Mouse (Mus musculus) forebrain, embryonic 16.5 days (tissue): Measurements from ENCODE around the gene Rnf213. TPM values are rescaled to one million over a fixed set of nuclear protein-coding genes. Genes with fewer than 3 reads are reported as not detected.

Experiments
- ATAC-seq: fragments of 200-750 bp; cut with Nextera tagmentation; 2 replicates; pipeline ENCODE4 v1.8.0; 2017; ENCODE audit warnings: mild to moderate bottlenecking, moderate library complexity
- H3K27ac ChIP-seq: fragments of 300-500 bp; sonication (generic); 2 replicates; pipeline ENCODE4 v1.5.1; 2014; ENCODE audit warnings: low read length, control low read depth
- H3K27me3 ChIP-seq: fragments of 300-500 bp; sonication (generic); replicated peaks from 2 replicates; pipeline ENCODE4 v1.6.1; 2014; ENCODE audit warnings: low read length; ENCODE audit not compliant: control insufficient read depth, insufficient read depth
- H3K36me3 ChIP-seq: fragments of 300-500 bp; sonication (generic); 2 replicates; pipeline ENCODE4 v1.6.1; 2014; ENCODE audit not compliant: control insufficient read depth, insufficient read depth
- H3K4me1 ChIP-seq: fragments of 300-500 bp; sonication (generic); replicated peaks from 2 replicates; pipeline ENCODE4 v1.6.1; 2014; ENCODE audit warnings: low read length; ENCODE audit not compliant: control insufficient read depth, insufficient read depth
- H3K4me2 ChIP-seq: fragments of 300-500 bp; sonication (generic); 2 replicates; pipeline ENCODE4 v1.6.1; 2014; ENCODE audit warnings: mild to moderate bottlenecking, low read length, control low read depth
- H3K4me3 ChIP-seq: fragments of 300-500 bp; sonication (generic); replicated peaks from 2 replicates; pipeline ENCODE4 v1.5.1; 2014; ENCODE audit warnings: mild to moderate bottlenecking, low read length, control low read depth
- H3K9ac ChIP-seq: fragments of 300-500 bp; sonication (generic); replicated peaks from 2 replicates; pipeline ENCODE4 v1.6.1; 2014; ENCODE audit warnings: low read depth, low read length, control low read depth
- H3K9me3 ChIP-seq: fragments of 300-500 bp; sonication (generic); 2 replicates; pipeline ENCODE4 v1.6.1; 2016; ENCODE audit warnings: low read length; ENCODE audit not compliant: control insufficient read depth
- WGBS: fragments of 180-500 bp; shearing (Covaris S2); extraction: QIAGEN DNeasy Blood & Tissue Kit; methylation state at CpG from one replicate; pipeline ENCODE4 v1.1.7; 2014; 5-methylcytosine and 5-hydroxymethylcytosine counted together
- polyA plus RNA-seq: library from polyadenylated mRNA; unstranded; fragments of >200 nt; fragmentation: Nextera tagmentation; extraction: Ambion mirVana; gene quantifications from 2 replicates; pipeline ENCODE4 v1.2.1, GENCODE M21; 2015

Rnf213 gene
- polyA plus RNA-seq, 1 experiment from 2014 or later: 1.3 TPM

GRCm38 (mm10) chr11:119428649-119429136 lies 35.8 kb downstream of the Rnf213 start:
- 0% methylated on average over 26 of the region's 35 CpGs for WGBS
- peak overlapping the region; percentile 33; the same call in 1 of the 2 replicates for H3K9ac ChIP-seq

GRCm38 (mm10) chr11:119431516-119431915 lies 38.6 kb downstream of the Rnf213 start:
- Histone ChIP-seq H3K27ac (no peak overlapping the region), H3K4me3 (no peak overlapping the region), H3K9me3 (no peaks in the 10 kb centered on the region), H3K4me2 (no peak overlapping the region), H3K27me3 (no peaks in the 10 kb centered on the region), H3K4me1 (peaks cover 8% of the 10 kb centered on the region), H3K9ac (no peak overlapping the region), H3K36me3 (no peaks in the 10 kb centered on the region)
- ATAC-seq: no peak
- WGBS: 87% methylated on average over 12 of the region's 12 CpGs

More at GRCm38 (mm10) chr11:119428649-119429136, 35.8 kb downstream of the Rnf213 start:
- Histone ChIP-seq H3K27ac (no peak overlapping the region), H3K27me3 (no peaks in the 10 kb centered on the region), H3K4me2 (peak overlapping the region; percentile 63), H3K36me3 (no peaks in the 10 kb centered on the region), H3K9me3 (no peaks in the 10 kb centered on the region), H3K4me3 (peak overlapping the region; percentile 38), H3K4me1 (peaks cover 8% of the 10 kb centered on the region)
- ATAC-seq: peak; percentile 58; the same call in 1 of the 2 replicates

- 86% methylated on average over 7 of the region's 7 CpGs for WGBS
- no peak for ATAC-seq
- no peaks in the 10 kb centered on the region for H3K27me3 ChIP-seq
- no peak overlapping the region for H3K4me3 ChIP-seq
- H3K9ac ChIP-seq: no peak overlapping the region
- no peaks in the 10 kb centered on the region for H3K9me3 ChIP-seq
- H3K36me3 ChIP-seq: no peaks in the 10 kb centered on the region
- H3K27ac ChIP-seq: no peak overlapping the region
- H3K4me1 ChIP-seq: peaks cover 8% of the 10 kb centered on the region
- H3K4me2 ChIP-seq: no peak overlapping the region
Measured at GRCm38 (mm10) chr11:119432706-119433105, 39.8 kb downstream of the Rnf213 start.

- Histone ChIP-seq H3K27ac (no peak overlapping the region), H3K9me3 (no peaks in the 10 kb centered on the region), H3K4me1 (no peaks in the 10 kb centered on the region), H3K36me3 (no peaks in the 10 kb centered on the region), H3K9ac (no peak overlapping the region), H3K4me2 (no peak overlapping the region), H3K4me3 (no peak overlapping the region), H3K27me3 (no peaks in the 10 kb centered on the region)
- WGBS: 81% methylated on average over 4 of the region's 4 CpGs
- ATAC-seq: no peak
Measured at GRCm38 (mm10) chr11:119434316-119434715, 41.4 kb downstream of the Rnf213 start.

- Histone ChIP-seq H3K9me3 (no peaks in the 10 kb centered on the region), H3K36me3 (no peaks in the 10 kb centered on the region), H3K27me3 (no peaks in the 10 kb centered on the region), H3K4me3 (no peak overlapping the region), H3K4me2 (no peak overlapping the region), H3K9ac (no peak overlapping the region), H3K4me1 (no peaks in the 10 kb centered on the region), H3K27ac (no peak overlapping the region)
- ATAC-seq: no peak
- 78% methylated on average over 19 of the region's 19 CpGs for WGBS
Measured at GRCm38 (mm10) chr11:119435880-119436872, 43.3 kb downstream of the Rnf213 start.

GRCm38 (mm10) chr11:119438776-119439175 lies 45.9 kb downstream of the Rnf213 start:
- Histone ChIP-seq H3K4me1 (no peaks in the 10 kb centered on the region), H3K9ac (no peak overlapping the region), H3K27ac (no peak overlapping the region), H3K4me3 (no peak overlapping the region), H3K27me3 (no peaks in the 10 kb centered on the region), H3K36me3 (no peaks in the 10 kb centered on the region), H3K9me3 (no peaks in the 10 kb centered on the region), H3K4me2 (no peak overlapping the region)
- no peak for ATAC-seq
- WGBS: 76% methylated on average over 8 of the region's 8 CpGs

- 89% methylated on average over 8 of the region's 8 CpGs for WGBS
- ATAC-seq: no peak
- Histone ChIP-seq H3K36me3 (no peaks in the 10 kb centered on the region), H3K27ac (no peak overlapping the region), H3K9ac (no peak overlapping the region), H3K4me2 (no peak overlapping the region), H3K4me3 (no peak overlapping the region), H3K4me1 (no peaks in the 10 kb centered on the region), H3K27me3 (no peaks in the 10 kb centered on the region), H3K9me3 (no peaks in the 10 kb centered on the region)
Measured at GRCm38 (mm10) chr11:119442199-119442598, 49.3 kb downstream of the Rnf213 start.

- Histone ChIP-seq H3K36me3 (no peaks in the 10 kb centered on the region), H3K27ac (no peak overlapping the region), H3K4me2 (no peak overlapping the region), H3K9ac (no peak overlapping the region), H3K27me3 (no peaks in the 10 kb centered on the region), H3K4me3 (no peak overlapping the region), H3K9me3 (no peaks in the 10 kb centered on the region), H3K4me1 (no peaks in the 10 kb centered on the region)
- no peak for ATAC-seq
- 93% methylated on average over 9 of the region's 9 CpGs for WGBS
Measured at GRCm38 (mm10) chr11:119443442-119443841, 50.5 kb downstream of the Rnf213 start.

GRCm38 (mm10) chr11:119456097-119456496 lies 63.2 kb downstream of the Rnf213 start:
- no peaks in the 10 kb centered on the region for H3K27me3 ChIP-seq
- H3K36me3 ChIP-seq: no peaks in the 10 kb centered on the region
- no peak overlapping the region for H3K27ac ChIP-seq
- no peaks in the 10 kb centered on the region for H3K4me1 ChIP-seq
- H3K9ac ChIP-seq: no peak overlapping the region
- no peak overlapping the region for H3K4me3 ChIP-seq
- 80% methylated on average over 4 of the region's 4 CpGs for WGBS
- no peak for ATAC-seq
- H3K4me2 ChIP-seq: no peak overlapping the region
- no peaks in the 10 kb centered on the region for H3K9me3 ChIP-seq
